Mouse (Mus musculus) intestine, postnatal 0 days (tissue): ENCODE data around the gene Cacna1c. TPM values are rescaled to one million over a fixed set of nuclear protein-coding genes. Genes with fewer than 3 reads are reported as not detected.

Source experiments
- ATAC-seq: fragments of 200-750 bp; cut with Nextera tagmentation; 2 replicates; pipeline ENCODE4 v1.8.0; 2017; ENCODE audit warnings: mild to moderate bottlenecking, moderate TSS enrichment, moderate library complexity
- H3K27ac ChIP-seq: fragments of 300-500 bp; sonication (generic); 2 replicates; pipeline ENCODE4 v1.5.1; 2014; ENCODE audit warnings: mild to moderate bottlenecking, low read depth, low read length, moderate library complexity
- H3K27me3 ChIP-seq: fragments of 300-500 bp; sonication (generic); replicated peaks from 2 replicates; pipeline ENCODE4 v1.6.1; 2014; ENCODE audit warnings: low read length, mixed read lengths; ENCODE audit not compliant: control insufficient read depth, insufficient read depth
- H3K36me3 ChIP-seq: fragments of 300-500 bp; sonication (generic); 2 replicates; pipeline ENCODE4 v1.6.1; 2014; ENCODE audit warnings: mild to moderate bottlenecking, moderate library complexity; ENCODE audit not compliant: control insufficient read depth, insufficient read depth
- H3K4me1 ChIP-seq: fragments of 300-500 bp; sonication (generic); replicated peaks from 2 replicates; pipeline ENCODE4 v1.6.1; 2014; ENCODE audit warnings: antibody characterized with exemption, low read length, mixed read lengths; ENCODE audit not compliant: control insufficient read depth, insufficient read depth
- H3K4me2 ChIP-seq: fragments of 300-500 bp; sonication (generic); replicated peaks from 2 replicates; pipeline ENCODE4 v1.6.1; 2014; ENCODE audit warnings: low read depth, mild to moderate bottlenecking, moderate library complexity
- H3K4me3 ChIP-seq: fragments of 300-500 bp; sonication (generic); 2 replicates; pipeline ENCODE4 v1.5.1; 2014; ENCODE audit warnings: low read depth, low read length
- H3K9ac ChIP-seq: fragments of 300-500 bp; sonication (generic); 2 replicates; pipeline ENCODE4 v1.6.1; 2014; ENCODE audit warnings: mild to moderate bottlenecking, low read depth, low read length
- H3K9me3 ChIP-seq: fragments of 300-500 bp; sonication (generic); 2 replicates; pipeline ENCODE4 v1.6.1; 2016; ENCODE audit warnings: mixed run types; ENCODE audit not compliant: control insufficient read depth
- CTCF ChIP-seq: sonication (generic); IDR thresholded peaks from 2 replicates; pipeline ENCODE4 v1.5.1; 2016; ENCODE audit warnings: low read depth, mild to moderate bottlenecking, control low read depth, antibody characterized with exemption, moderate library complexity
- WGBS: fragments of 180-500 bp; shearing (Covaris S2); extraction: QIAGEN DNeasy Blood & Tissue Kit; methylation state at CpG from one replicate; pipeline ENCODE4 v1.1.7; 2014; 5-methylcytosine and 5-hydroxymethylcytosine counted together
- polyA plus RNA-seq: library from polyadenylated mRNA; unstranded; fragments of >200 nt; fragmentation: Nextera tagmentation; extraction: Ambion mirVana; gene quantifications from 2 replicates; pipeline ENCODE4 v1.2.1, GENCODE M21; 2015

Cacna1c gene
- polyA plus RNA-seq, 1 experiment from 2014 or later = 1.2 TPM

DNA sequence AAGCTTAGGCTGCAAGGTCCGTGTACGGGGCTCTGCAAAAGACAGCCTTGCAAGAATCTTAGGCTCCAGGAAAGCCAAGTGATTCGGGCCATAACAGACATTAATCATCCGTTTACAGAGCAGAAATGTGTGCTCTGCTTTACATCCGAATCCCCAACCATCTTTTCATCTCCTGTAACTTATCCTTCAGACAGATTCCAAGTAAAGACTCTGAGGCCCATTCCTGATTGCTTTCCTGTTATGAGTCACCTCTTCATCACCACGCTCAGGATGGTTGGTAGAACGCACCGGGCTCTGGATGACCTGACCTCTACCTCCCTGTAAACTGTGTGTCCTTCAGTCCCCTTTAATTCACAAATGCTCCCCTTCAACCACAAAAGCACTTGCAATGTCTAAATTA lies 175.0 kb downstream of the Cacna1c start:
- Histone ChIP-seq H3K4me2 (no peak overlapping the region), H3K9ac (no peak overlapping the region), H3K27me3 (no peaks in the 10 kb centered on the region), H3K36me3 (no peaks in the 10 kb centered on the region), H3K4me3 (no peak overlapping the region), H3K27ac (no peak overlapping the region; the same call in 1 of the 2 replicates), H3K9me3 (no peaks in the 10 kb centered on the region), H3K4me1 (no peaks in the 10 kb centered on the region)
- no peak for ATAC-seq
- 60% methylated on average over 8 of the region's 8 CpGs for WGBS
- TF ChIP-seq CTCF = no peak

DNA sequence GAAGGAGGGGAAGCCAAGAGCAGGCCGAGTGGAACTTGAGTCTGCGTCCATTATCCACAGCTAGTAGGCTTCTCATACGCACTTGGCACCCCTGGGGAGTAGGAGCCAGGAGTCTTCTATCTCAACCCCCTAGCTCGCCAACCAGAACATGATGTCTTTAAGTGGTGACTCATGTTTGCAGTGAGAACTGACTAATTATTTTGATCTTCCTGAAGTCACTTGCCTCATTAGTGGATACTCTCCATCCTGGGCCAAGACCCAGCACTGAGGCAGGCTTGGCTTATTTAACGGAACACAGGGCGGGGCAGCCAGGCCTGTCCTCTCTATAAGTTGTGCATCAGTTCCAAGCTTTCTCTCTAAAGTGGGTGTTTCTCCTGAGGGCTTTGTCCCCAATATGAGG lies 177.3 kb downstream of the Cacna1c start:
- no peak for ATAC-seq
- WGBS = 85% methylated on average over 6 of the region's 6 CpGs
- H3K27ac ChIP-seq = no peak overlapping the region
- no peaks in the 10 kb centered on the region for H3K9me3 ChIP-seq
- no peaks in the 10 kb centered on the region for H3K4me1 ChIP-seq
- no peaks in the 10 kb centered on the region for H3K36me3 ChIP-seq
- H3K4me3 ChIP-seq = no peak overlapping the region
- H3K9ac ChIP-seq = no peak overlapping the region
- no peaks in the 10 kb centered on the region for H3K27me3 ChIP-seq
- TF ChIP-seq CTCF = no peak
- H3K4me2 ChIP-seq = no peak overlapping the region

DNA sequence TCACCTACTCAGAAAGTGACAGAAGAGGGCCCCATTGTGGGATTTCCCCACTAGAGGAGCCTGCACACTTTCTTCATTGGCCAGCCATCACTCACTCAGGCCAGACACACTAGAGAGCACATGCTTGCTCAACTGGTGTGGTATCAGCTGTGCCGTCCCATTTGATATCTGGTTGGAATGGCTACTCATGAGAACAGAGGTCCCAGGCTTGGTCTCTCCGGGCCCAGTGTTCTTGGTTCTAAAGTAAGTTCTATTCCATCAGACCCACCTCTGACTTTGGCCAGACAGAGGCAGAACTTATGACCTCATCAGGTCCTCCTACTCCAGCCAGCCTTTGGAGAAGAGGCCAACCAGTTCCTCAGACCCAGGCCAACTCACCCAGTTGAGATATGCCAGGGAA lies 178.0 kb downstream of the Cacna1c start:
- WGBS = 91% methylated on average over 2 of the region's 2 CpGs
- H3K4me1 ChIP-seq = no peaks in the 10 kb centered on the region

DNA sequence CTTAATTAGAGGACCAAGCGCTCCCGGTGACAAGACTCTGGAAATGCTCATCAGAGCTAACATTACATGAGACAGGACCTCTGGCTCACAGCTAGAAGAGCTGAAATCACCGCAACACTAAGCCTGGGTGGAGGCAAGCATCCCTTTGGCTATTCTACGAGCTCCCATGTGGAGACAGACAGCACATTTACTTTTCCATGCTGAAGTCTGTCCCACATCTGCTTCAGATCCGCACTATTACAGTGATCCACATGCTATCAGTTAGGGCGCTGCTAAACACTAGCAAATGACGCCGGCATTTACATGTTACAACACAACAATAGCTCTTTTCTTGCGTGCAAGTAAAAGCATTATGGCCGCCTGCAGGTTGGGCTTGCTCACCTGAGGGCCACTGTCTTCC lies 178.7 kb downstream of the Cacna1c start:
- Histone ChIP-seq H3K36me3 (no peaks in the 10 kb centered on the region), H3K9ac (no peak overlapping the region), H3K27ac (no peak overlapping the region), H3K4me3 (no peak overlapping the region), H3K4me1 (no peaks in the 10 kb centered on the region), H3K4me2 (no peak overlapping the region), H3K27me3 (no peaks in the 10 kb centered on the region), H3K9me3 (no peaks in the 10 kb centered on the region)
- no peak for TF ChIP-seq CTCF
- WGBS = 83% methylated on average over 10 of the region's 10 CpGs
- ATAC-seq = no peak

More for the DNA sequence above, 178.0 kb downstream of the Cacna1c start:
- Histone ChIP-seq H3K27ac (no peak overlapping the region), H3K9me3 (no peaks in the 10 kb centered on the region), H3K27me3 (no peaks in the 10 kb centered on the region), H3K4me3 (no peak overlapping the region), H3K36me3 (no peaks in the 10 kb centered on the region), H3K9ac (no peak overlapping the region), H3K4me2 (no peak overlapping the region)
- TF ChIP-seq CTCF = no peak
- ATAC-seq = no peak

DNA sequence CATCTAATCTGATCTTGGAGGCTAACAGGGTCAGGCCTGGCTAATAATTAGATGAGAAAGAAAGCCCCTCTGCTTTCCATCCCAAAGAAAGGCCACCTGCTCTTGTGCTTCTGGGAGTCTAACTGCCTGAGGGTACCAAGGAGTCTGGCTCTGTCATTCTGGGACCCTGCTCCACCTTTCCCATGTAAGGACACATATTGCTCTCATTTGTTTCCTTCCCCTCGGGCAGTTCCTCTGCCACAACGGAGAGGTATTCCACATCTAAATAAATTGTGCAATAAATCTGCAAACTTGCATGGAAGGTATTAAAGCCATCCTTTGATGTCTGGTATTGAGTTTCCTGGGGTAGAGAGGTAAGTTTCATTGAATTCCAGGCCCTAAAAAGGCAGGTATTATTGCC lies 180.9 kb downstream of the Cacna1c start:
- no peaks in the 10 kb centered on the region for H3K36me3 ChIP-seq
- no peak for TF ChIP-seq CTCF
- no peak for ATAC-seq
- no peak overlapping the region for H3K4me2 ChIP-seq
- no peaks in the 10 kb centered on the region for H3K4me1 ChIP-seq
- no peaks in the 10 kb centered on the region for H3K9me3 ChIP-seq
- H3K4me3 ChIP-seq = no peak overlapping the region
- no peak overlapping the region for H3K27ac ChIP-seq
- 31% methylated on average over 2 of the region's 2 CpGs for WGBS
- H3K27me3 ChIP-seq = no peaks in the 10 kb centered on the region
- H3K9ac ChIP-seq = no peak overlapping the region

DNA sequence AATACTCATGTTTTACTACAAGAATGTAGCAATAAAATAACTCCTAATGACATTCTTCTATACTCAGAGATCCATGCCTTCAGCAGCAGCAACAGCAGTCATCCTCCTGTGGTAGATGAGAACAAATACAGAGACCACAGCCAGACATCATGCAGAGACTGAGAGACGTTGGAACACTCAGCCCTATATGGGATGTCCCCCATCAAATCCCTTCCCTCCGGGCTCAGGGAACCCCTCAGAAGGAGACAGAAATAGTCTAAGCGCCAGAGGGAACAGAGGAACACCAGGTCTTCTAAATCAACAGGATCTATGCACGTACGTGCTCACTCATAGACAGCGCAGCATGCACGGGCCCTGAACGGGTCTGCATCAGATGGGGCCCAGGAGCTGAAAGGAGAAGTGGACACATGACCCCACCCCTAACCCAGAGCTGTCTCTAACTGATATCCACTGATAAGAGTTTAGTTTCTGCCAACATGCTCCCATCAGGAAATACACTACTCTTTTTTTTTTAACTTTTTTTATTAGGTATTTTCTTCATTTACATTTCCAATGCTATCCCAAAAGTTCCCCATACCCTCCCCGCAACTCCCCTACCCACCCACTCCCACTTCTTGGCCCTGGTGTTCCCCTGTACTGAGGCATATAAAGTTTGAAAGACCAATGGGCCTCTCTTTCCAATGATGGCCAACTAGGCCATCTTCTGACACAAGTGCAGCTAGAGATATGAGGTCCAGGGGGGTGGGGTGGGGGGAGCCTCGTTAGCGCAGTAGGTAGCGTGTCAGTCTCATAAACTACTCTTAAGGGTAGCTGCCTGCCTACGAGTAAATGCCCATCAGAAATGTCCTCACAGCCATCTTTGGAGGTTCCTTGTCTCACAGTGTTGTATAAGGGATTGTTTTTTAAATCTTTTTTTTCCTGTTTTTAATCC lies 182.8 kb downstream of the Cacna1c start:
- TF ChIP-seq CTCF = no peak
- Histone ChIP-seq H3K4me2 (no peak overlapping the region), H3K9ac (no peak overlapping the region), H3K9me3 (no peaks in the 10 kb centered on the region), H3K36me3 (no peaks in the 10 kb centered on the region), H3K27ac (no peak overlapping the region), H3K4me1 (no peaks in the 10 kb centered on the region), H3K4me3 (no peak overlapping the region), H3K27me3 (no peaks in the 10 kb centered on the region)
- 78% methylated on average over 13 of the region's 13 CpGs for WGBS
- no peak for ATAC-seq
